Mouse (Mus musculus): Measurements from ENCODE around the gene Otp.

The Otp gene

DNA sequence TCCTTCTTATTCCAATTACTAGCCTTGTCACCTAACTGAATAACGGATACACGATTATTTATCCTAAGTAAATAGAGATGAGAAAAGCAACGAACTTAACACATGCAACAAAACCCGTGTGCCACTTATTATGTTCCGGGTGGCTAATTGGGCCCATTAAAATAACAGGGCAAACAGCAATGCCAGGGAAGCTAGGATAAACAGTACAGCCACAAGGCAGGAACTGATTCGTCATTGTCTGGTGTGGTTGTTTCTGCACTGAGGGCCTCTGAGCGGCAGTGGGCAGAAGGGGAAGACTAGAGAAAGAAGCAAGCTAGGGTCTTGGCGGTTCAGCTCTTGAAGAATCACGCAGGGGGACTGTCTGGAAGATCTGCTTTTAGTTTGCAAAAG is 5.3 kb upstream of the Otp start:
- no peak for TF ChIP-seq GATA4 (IDR thresholded peaks at IDR 0.05; ENCODE audit: insufficient replicate concordance, low read length)

DNA sequence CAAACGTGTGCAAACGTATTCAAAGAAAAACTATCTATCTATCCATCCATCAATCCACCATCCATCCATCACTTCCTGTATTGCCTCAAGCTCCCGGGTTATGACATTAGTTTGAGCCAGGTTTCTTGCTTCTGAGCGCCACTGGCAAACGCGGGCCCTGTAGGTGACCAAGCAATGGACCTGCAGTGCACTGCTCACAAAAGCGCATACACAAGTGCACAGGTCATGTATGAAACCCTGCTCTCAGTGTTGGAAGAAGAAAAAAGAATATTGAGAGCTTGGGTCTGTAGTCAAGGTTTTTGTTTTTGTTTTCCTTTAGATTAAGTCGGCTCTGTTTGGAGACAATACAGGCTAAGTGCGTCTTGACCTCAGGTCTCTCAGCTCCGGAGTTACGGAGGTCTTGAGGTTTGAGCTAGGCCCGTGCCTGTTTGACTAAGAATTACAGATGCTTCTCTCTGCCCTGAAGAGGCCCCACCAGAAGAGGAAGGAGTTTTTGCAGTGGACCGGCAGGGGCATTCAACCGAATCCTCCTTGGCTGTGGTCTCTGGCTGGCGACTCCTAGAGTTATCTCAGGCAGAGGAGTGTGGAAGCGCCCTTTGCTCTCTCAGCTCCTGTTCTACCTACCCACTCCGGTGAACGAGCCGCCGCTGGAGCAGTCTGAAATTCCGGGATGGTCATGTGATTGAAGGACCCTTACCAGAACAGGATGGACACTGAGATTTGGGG is 4.8 kb upstream of the Otp start:
- TF ChIP-seq GATA4 (IDR thresholded peaks at IDR 0.05; ENCODE audit: insufficient replicate concordance, low read length) = no peak

DNA sequence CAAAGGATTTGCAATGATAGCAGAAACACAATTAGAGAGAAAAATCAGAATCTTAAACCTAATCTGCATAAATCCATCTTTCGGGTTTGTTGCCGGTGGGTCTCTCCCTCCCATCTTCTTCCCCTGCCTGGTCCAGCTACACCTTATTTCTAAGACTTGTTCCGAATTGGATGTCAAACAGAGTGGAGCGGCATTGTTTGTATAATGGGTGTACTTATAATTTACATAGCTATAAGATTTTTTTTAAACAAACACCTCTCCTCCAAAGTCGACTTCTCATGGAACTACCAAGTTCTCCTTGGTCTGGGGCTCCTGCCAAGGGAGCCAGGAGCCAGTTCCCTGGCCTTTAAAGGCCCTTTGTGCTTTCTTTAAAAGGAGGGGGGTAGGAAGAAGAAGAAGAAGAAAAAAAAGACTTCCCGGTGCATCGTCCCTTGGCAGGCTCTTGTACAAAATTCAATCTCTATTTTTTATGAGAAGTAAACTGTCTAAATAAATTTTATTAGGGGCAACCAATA is 3.5 kb upstream of the Otp start:
- TF ChIP-seq GATA4 (IDR thresholded peaks at IDR 0.05; ENCODE audit: insufficient replicate concordance, low read length) = no peak

DNA sequence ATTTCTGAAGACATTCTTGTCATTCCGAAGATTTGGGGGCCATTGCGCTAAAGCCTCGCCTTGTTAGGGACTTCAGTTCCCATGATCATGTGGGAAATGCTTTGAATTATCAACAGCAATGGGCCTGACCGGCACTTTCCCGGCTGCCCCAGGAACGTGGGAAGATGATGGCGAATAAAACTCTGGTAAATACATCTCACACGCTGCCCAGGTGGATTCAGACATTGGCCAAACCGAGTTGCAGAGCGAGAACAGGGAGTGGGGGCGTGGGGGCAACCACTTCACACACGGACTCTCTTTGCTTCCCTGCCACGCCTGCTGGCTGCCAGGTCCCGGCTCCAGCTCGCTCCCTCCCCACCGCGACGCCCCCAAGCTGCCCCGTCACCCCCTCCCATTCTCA is 3.0 kb upstream of the Otp start:
- no peak for TF ChIP-seq GATA4 (IDR thresholded peaks at IDR 0.05; ENCODE audit: insufficient replicate concordance, low read length)

DNA sequence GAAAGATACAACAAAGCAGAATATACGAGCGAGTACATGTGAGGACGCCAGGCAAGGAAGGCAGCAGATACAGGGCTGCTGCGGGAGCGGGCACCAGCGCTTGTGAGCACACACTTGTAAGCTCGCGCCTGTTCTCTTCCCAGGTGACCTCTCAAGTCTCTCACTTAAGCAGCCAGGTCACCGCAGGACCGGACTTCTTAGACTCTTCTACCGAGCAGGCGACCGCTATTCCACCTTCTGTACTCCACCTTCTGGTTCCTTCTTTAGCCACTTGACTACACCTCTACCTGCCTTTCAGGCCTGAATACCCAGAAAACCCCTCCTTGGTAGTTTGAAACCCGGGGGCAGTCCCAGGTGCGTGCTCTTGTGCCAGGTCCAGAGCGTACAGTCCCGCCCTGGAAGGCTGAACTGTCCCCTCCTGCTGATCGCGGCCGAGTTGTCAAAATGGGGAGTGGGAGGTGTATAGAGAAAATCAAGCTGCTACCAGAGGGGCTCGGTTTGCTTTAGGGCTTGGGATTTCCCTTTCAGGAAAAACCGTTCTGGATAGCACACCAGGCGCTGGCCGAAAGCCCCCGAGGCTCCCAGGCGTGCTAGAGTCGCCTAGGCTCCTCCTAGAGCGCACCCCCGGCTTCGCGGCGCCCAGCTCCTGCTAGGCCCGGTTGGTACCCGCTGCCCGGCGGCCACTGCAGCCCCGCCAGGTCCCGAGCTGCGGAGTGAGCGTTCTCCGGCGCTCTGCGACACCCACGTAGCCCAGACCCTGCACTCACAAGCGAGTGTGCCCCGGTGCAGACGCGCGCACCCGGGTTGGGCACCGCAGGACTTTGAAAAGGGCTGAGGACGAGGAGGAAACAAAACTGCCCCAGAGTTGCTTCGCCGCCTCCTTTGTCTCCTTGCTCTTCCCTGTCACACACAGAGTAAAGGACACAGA is 2.0 kb upstream of the Otp start:
- TF ChIP-seq GATA4 (IDR thresholded peaks at IDR 0.05; ENCODE audit: insufficient replicate concordance, low read length) = no peak

DNA sequence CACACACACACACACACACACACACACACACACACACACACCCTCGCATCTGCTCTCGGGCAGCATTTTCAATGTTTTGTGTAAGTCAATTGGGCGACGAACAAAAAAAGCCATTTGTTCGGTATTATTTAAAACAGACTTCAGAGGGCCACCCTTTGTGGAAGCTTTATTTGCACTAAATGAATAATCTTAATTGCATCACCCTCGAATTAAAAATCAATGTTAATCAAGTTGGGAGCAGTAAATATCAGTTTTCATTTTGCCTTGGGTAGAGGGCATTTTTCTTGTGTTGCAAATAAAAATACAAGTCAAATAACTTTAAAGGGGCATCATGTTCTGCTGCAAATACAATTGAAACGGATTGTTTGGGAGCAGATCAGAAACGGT is 1.4 kb upstream of the Otp start:
- TF ChIP-seq GATA4 (IDR thresholded peaks at IDR 0.05; ENCODE audit: insufficient replicate concordance, low read length) = no peak

DNA sequence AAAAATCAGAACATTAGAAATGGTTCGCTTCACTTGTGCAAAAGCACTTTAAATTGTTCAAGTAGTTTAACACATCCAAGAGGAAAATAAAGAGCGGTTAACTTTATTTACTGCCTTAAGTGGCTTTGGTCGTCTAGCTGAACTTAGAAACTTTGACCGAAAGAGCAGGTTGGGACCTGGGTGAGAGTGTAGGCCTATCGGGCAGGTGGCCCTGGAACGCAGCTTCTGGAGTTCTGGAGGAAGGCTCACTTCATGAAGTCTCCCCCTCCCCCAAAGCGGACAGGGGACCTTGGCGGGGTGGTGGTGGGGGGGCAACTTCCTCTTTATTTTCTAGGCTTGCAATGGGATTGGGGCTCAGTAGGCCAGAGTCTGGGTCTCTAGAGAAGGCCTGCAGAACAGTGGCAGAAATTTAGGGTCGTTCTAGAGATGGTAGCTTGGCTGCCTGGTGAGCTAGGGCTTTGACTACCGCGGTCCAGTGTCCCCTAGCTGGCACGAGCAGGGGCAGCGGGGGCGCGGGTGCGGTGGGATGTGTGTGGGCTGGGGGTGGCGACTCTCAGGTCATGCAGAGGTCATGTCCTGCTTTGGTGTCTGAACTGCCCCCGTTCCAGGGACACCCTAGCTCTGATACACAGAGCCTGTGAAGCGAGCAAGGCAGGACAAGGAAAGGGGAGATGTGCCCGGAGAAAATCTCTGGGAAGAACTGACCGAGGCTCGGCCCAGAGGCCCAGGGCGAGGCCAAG is 576 bp upstream of the Otp start:
- no peak for TF ChIP-seq GATA4 (IDR thresholded peaks at IDR 0.05; ENCODE audit: insufficient replicate concordance, low read length)

DNA sequence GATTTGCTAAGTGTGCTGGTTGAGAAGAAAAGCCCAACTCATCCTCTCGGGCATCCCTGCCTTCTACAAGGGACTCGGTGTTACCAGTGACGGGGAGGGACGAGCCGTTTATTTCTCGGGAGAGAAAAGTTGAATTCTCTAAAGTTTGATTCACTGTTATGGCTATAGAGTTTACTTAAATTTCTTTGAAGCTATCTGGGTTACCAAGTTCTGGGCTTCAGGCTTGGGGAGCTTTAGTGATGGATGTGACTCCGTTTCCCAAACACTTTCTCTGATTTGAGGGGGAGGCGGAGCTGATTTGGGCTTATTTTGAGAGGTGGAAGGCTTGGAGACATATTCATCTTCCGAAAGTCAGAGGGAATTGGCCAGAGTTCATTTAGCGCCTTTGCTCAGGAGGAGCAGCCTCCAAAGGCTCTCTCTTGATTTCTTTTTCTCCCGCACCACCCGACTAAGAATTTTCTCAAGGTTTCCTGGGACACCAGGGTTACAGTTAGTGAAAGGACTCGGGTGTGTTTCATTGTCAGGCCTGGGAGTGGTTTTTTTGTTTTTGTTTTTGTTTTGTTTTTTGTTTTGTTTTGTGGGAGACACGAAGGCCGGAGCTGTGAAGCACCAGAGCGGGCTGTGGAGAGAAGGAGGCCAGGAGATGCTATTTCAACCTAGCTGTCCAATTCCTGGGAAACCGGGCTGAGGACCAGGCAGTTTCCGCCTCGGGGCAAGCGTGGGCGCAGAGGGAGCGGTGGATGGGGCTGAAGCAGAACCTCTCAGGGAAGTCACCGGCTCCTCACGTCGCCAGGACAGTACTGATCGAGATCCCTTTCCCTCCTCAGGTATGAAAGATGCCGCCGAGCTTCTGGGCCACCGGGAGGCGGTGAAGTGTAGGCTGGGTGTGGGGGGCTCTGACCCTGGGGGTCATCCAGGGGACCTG is 1.1 kb downstream of the Otp start:
- TF ChIP-seq GATA4 (IDR thresholded peaks at IDR 0.05; ENCODE audit: insufficient replicate concordance, low read length) = no peak

DNA sequence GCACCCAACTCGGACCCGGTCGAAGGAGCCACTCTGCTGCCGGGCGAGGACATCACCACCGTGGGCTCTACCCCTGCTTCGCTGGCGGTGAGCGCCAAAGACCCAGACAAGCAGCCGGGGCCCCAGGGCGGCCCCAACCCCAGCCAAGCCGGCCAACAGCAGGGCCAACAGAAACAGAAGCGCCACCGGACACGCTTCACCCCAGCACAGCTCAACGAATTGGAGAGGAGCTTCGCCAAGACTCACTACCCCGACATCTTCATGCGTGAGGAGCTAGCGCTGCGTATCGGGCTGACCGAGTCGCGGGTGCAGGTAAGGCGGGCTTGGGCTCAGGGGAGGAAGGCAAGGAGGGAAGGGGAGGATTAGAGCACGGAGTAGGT is 1.8 kb downstream of the Otp start:
- no peak for TF ChIP-seq GATA4 (IDR thresholded peaks at IDR 0.05; ENCODE audit: insufficient replicate concordance, low read length)

DNA sequence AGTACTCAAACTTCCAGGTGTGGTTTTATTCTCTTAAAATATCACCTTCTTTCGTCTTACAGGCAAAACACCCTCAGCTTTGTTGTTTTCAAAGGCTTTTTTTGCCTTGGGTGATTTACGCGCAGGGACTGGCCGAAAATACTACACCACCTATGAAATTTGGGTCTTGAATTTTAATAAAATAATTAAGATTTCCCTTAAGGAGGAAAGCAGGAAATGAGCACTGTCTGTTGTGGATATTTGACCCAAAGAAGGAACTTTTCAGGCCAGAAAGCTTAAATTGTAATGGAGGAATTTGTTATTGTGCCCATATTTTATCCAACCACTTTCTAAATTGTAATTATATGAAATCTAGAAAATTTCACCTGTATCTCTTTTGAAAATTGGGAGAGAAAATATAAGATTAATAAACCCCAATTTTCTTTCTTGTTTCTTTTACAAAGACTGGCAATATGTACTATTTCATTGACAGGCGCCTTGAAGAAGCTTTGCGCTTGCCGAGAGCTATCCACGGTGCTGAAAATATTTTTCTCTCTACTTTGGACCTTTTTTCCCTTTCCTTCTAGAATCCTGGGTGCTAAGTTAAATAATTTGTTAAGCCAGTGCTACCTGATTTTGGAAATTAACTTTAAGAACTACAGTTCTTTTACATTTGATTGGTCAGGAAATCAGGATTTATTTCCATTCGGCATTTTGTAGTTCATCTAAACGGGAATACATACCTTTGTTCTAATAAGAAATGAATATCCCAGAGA is 2.8 kb downstream of the Otp start:
- no peak for TF ChIP-seq GATA4 (IDR thresholded peaks at IDR 0.05; ENCODE audit: insufficient replicate concordance, low read length)

DNA sequence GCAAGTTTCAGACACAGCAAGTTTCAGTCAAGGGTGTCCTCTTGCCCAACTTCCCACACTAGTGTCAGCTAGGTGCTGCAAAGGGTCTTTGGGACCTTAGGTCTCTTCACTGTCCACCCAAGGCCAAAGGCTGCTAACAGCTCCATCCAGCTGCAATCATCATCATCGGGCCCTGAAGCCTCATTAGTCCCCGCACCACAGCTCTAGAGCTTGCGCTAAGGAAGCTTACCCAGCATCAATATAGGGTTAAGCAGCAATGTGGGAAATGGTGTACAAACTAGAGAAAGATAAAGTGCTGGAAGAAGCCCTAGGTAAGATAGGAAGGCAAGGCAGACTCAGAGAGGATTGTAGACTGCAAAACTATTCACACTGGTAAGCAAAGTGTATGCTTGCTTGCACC is 5.8 kb downstream of the Otp start:
- TF ChIP-seq GATA4 (IDR thresholded peaks at IDR 0.05; ENCODE audit: insufficient replicate concordance, low read length) = no peak

DNA sequence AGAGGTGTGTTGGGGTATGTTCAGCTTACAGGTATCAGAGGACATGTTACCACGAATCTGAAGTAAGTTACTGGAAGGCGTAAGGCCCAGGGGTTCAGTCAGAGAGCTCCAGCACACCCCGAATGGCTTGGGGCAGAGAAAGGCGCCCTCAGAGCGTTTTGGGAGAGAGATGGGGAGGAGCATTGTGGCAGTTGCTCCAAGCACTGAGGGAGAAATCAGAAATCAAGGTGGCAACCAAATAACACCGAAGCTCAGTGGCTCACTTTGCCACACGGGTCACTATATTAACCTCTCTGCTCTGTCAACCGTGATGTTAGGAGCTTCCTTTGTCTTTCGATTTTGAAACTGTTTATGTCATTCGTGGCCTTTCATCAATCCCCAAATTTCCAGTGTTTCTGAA is 6.8 kb downstream of the Otp start:
- TF ChIP-seq GATA4 (IDR thresholded peaks at IDR 0.05; ENCODE audit: insufficient replicate concordance, low read length) = no peak

DNA sequence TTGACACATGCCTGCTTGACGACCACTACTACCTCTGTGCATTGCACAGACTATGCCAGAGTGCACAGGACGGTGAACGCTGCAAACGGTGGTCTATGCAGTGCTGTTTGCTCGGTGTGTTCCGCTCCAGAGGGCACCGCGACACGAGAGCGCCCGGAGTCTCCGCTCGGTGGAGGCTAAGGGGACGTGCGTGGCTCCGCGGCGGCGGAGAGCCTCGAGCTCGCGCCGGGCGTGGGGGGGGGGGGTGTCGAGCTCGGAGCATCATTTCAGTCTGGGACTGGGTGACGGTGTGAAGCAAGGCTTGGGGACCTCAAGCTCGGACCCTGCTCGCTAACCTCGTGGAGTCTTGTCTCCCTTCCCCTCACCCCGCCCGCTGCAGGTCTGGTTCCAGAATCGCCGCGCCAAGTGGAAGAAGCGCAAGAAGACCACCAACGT is 7.3 kb downstream of the Otp start:
- no peak for TF ChIP-seq GATA4 (IDR thresholded peaks at IDR 0.05; ENCODE audit: insufficient replicate concordance, low read length)

Measured in liver, adult (tissue).